Mouse (Mus musculus) frontal cortex, postnatal 14 days (tissue): ENCODE results near the gene 2410004P03Rik.
"Not testable (repeated sequence)": the region's sequence is repeated elsewhere in the genome, so short reads cannot be mapped to it uniquely, and the experiment has no call there.

Source experiments
- DNase-seq, 2 experiments: peaks; one replicate each; pipeline ENCODE4 v3.0.0; 2022; ENCODE audit warnings: low spot score in 2 of 2

The 2410004P03Rik gene

GRCm38 (mm10) chr12:17021125-17021524, 9.6 kb upstream of the 2410004P03Rik start:
- DNase-seq, result not testable (repeated sequence)

GRCm38 (mm10) chr12:17018468-17018867, 6.9 kb upstream of the 2410004P03Rik start:
- peak in 1 of 2 experiments; percentile 70 for DNase-seq

GRCm38 (mm10) chr12:17015711-17016110, 4.2 kb upstream of the 2410004P03Rik start:
- DNase-seq, result no peak

GRCm38 (mm10) chr12:17012067-17012899, 756 bp upstream of the 2410004P03Rik start:
- no peak for DNase-seq

- DNase-seq, result no peak
Measured at GRCm38 (mm10) chr12:17009466-17009865, 2.1 kb downstream of the 2410004P03Rik start.

DNA sequence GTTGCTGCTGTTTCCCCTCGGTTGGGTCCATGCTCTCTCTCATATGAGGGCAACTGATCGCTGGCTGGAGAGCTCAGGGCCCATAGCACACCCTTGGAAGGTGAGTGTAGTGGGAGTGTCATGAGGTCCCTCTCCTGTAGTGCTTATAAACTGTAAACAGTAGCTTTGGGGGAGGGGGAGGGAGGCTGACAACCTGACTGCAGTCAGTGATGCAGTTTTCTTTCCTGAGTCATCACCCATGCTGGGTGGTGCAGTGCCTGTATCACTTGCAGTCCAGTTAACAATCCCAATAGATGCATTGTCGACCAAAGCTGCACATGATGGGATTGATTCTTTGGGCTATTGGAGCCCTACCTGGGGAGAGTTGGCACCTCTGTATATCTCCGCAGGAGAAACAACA, 10.3 kb downstream of the 2410004P03Rik start:
- no peak for DNase-seq

- no peak for DNase-seq
Measured at GRCm38 (mm10) chr12:17000628-17001027, 10.9 kb downstream of the 2410004P03Rik start.

DNA sequence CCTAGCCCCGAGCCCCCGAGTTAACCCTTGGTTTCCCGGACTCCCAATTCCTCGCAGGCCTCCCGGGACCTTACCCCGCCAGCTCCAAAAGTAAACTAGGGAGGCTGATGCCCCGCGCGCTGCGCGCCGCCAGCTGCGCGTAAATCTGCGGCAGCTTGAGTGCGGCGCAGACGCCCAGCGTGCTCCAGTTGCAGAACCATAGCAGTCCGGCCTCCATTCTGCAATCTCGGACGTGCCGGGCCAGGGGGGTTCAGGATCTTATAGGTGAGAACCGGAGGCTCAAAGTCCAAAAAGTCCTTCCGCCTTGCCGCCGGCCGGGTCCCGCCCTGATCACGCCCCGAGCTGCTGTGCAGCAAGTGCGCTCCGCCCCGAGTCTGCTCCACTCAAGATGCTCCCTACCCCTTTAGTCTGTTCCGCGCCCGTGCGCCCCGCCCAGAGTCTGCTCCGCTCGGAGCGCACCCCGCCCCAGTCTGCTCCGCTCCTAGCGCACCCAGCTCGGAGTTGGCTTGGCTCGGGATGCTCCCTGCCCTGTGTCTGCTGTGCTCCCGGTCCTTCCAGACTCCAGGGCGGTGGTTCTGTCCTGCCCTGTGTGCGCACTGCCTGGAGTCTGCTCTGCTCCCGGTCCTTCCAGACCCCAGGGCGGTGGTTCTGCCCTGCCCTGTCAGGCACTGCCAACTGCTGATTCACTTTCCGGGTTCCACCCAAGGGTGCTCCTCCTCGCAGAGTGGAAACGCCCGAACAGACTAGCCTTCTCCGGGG, 11.6 kb downstream of the 2410004P03Rik start, which contains the start of gene Pqlc3:
TSS of gene Pqlc3 (minus strand) at position 670 of the 759 bp plus-strand sequence.
- DNase-seq, result peak; percentile 49 to 57

GRCm38 (mm10) chr12:16999146-16999545, 12.4 kb downstream of the 2410004P03Rik start:
- DNase-seq, result no peak

- DNase-seq, result no peak
Measured at GRCm38 (mm10) chr12:16996886-16997462, 14.6 kb downstream of the 2410004P03Rik start.

- DNase-seq, result no peak
Measured at GRCm38 (mm10) chr12:16996281-16996680, 15.2 kb downstream of the 2410004P03Rik start.

GRCm38 (mm10) chr12:16994291-16994690, 17.2 kb downstream of the 2410004P03Rik start:
- DNase-seq, result no peak

- no peak for DNase-seq
Measured at GRCm38 (mm10) chr12:16992355-16992754, 19.2 kb downstream of the 2410004P03Rik start.

DNA sequence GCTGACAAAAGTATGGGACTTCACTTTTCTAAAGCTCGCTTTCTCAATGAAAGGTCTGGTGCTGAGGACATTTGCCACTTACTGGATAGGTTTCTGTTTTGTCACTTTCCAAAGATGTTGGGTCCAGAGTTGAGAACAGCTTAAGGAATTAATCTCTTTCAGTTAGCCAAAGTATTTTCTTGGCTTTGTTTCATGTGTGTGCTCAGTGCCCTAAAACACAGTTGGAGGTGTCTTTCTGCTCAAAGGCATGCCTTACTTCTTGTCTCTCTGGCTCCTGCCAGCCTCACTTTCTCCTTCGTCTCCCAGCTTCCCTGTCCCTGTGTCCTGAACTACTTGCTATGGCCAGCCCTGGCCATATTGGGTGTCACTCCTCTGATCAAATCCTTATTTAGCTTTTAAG, 20.2 kb downstream of the 2410004P03Rik start:
- no peak for DNase-seq

DNA sequence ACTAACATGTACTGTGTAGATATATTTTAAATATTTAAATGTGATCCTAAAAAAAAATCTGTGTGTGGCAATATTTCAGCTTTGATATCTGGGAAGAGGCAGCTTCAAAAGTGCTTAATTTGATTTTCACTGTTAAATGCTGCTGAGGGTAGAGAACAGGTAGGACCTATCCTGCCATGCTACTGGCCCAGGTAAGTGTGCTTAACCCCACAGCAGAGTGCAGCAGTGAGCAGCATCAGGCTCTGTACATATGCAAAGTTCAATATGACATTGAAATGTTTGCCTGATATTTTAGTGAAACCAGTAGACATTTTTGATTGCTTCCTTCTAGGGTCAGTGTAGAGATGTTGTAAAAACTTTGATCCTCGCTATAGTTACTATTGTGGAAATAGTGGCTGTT, 25.7 kb downstream of the 2410004P03Rik start:
- no peak for DNase-seq

DNA sequence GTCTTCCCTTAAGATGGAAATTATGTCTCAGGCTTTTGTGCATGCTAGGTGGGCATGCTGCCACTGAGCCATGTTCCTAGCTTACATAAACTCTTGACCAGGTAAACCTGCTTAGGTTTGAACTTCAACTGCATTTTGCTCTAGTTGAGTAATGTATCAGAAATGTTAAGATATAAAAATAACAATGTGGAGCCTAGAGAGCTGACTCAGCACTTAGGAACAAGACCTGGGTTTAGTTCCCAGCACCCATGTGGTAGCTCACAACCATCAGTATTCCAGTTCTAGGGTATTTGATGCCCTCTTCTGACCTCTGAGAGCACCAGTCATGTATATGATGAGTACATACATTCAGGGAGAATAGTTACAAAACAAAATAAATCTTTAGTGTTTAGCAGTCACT, 34.4 kb downstream of the 2410004P03Rik start:
- no peak for DNase-seq

- no peak for DNase-seq
Measured at GRCm38 (mm10) chr12:16966811-16967210, 44.7 kb downstream of the 2410004P03Rik start.

GRCm38 (mm10) chr12:16963354-16963753, 48.2 kb downstream of the 2410004P03Rik start:
- DNase-seq, result no peak

- no peak for DNase-seq
Measured at GRCm38 (mm10) chr12:16958851-16959250, 52.7 kb downstream of the 2410004P03Rik start.
